Mouse (Mus musculus): ENCODE results near the gene Duox1.
A peak's percentile ranks its signal among the peaks of the same experiment; 100 is the strongest.
"Not testable (repeated sequence)": the region's sequence is repeated elsewhere in the genome, so short reads cannot be mapped to it uniquely, and the experiment has no call there.

Duox1 gene

DNA sequence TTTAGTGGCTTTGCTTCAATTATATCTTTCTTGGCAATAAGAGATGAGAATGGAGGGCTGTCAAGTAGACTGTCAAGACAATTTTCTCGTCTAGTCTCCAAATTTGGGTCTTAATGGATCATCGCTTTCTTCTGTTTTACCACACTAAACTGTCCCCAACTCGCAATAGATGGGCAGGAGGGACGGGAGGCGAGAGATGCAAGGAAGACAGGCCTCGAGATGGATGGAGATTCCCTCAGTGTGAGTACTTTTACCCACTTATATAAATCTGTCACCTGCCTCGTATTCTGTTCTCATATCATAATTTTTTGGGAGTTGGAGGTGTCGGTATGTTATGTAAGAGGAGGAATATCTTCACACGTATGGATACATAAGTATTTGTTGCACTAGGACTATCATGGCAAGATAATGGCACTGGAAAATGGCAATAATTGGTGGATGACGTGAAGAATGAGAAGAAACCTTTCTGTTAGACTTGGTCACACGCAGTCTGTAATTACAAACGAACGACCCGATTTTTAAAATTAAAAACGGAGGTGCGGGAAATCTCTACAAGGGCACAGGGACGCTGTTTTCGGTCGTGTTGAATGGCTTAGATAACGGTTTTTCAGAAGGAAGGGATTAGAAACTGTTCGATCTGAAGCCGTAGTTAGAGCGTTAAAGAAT is 59.3 kb downstream of the Duox1 start:
- DNase-seq (ENCODE audit: low spot score in 2 of 2), result no peak

DNA sequence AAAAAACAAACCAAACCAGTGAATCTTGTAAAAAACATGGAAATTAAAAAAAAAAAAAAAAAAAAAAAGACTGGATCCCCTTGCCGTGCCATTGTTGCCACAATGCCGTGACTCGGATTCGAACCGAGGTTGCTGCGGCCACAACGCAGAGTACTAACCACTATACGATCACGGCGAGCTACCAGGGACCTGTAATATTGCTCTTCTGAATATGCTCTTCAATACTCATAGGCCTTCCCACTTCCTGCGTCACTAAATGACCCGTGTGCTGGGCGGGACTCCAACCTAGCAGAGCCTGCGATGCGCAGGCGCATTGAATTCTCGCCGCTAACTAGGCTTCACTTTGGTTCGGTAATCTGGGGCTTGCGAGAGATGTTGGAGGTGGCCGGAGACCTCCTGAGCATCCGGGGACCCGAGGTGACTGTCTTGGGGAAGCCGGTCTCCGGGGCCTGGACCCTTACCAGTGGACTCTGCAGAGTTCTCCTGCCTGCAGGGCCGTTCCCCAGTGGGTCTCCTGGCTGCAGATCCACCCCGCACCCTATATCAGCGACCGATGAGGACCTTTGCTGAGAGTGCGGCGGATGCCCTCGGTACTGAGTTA is 60.0 kb downstream of the Duox1 start:
- peak; percentile 96 to 99 for DNase-seq (ENCODE audit: low spot score in 2 of 2)

DNA sequence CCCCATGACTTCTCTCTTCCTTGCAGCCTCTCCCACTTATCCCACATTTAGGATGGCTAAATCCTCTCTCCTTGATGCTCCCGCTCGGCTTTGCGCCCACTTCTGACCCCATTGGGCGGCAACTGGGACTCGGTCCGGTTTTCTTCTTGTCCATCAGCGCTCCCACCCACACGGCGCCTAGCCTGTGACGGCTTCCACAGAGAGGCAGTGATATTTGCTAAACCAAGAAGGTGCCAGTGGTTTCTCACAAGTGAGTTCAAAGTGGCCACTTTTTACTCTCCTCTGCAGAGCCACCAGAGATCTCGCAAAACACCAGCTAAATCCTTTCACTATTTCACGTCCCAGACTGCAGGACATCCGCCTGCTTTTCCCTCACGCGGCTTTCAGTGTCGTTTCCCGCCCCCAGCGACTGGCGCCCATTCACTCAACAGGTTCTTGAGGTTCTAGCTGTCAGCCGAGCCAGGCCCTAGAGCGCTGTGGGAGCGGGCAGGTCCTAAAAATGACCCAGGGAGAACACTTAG is 60.6 kb downstream of the Duox1 start:
- peak in 1 of 2 experiments; percentile 66 for DNase-seq (ENCODE audit: low spot score in 2 of 2)

DNA sequence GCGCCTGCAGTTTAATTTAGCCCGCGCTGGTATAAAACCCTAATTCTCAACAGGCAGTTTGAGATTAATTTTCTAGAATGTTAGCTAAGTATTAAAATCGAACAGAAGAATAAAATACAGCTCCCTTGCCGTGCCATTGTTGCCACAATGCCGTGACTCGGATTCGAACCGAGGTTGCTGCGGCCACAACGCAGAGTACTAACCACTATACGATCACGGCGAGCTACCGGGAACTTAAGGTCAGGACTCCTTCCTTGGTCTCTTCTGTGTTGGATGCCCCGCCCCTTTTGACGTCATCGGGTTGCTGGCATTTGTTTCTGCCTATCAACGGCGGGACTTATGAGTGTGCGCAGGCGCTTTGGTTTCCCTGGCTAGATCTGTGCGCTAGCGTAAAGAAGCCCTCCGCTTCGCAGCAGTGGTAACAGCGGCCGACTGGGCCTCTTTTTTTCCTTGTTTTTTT is 61.8 kb downstream of the Duox1 start:
- DNase-seq (ENCODE audit: low spot score in 2 of 2), result peak; percentile 95 to 99

DNA sequence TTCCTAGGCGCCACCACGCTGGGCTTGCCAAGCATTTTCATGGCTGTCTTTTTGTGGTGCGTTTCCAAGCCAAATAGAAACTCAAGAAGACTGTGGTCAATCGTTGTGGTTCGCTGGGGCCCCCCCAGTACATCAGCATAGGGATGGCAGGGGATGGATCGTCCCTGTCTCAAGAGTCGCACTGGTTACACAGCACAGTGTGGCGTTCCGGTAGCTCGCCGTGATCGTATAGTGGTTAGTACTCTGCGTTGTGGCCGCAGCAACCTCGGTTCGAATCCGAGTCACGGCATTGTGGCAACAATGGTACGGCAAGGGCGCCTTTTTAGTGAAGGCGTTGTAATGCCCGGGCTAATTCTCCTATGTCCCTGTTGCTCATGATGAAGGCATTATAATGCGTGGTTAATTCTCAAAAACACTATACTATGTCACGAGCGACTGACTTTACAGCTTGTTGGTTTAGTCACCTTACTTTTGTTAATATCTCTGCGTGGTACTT is 62.3 kb downstream of the Duox1 start:
- DNase-seq (ENCODE audit: low spot score in 2 of 2), result peak; percentile 47 to 85

DNA sequence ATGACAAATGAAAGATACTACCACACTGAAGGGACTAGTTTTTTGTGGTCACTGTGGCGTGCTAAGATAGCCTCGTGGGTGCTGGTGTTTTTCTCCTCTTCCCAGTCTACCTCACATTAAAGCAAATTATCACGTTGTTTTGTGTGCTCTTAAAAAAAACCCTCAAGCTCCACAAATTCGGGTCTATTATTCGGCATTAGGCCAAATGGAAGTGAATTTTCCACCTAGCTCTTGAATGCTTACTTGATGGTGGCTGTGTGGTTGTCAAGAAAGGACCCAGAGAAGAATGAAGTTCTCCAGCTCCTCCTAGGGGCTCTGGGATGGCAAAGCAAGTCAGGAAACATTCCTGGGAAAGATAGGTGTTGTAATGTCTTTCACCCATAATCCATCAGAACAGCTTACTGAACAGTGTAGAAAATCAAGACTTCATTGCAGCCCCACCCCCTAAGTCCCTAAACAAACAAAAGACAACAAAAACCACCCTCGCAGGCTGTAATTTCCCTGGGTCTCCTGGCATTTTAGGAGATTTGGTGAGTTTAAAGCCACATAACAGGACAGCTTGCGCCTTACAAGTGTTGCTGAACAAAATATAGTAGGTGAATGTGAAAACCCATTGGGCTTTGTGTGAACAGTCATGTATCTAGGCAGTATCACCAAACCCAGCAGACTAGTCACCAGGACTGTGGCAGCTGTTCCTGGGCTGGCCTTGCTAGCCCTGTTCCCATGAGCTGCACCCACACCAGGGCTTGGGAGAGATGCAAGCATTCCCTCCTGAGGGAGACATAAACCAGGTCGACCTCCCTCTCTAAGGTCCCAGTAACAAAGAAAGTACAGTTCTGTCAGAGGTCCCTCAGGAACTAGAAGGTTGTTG is 63.2 kb downstream of the Duox1 start:
- peak in 1 of 2 experiments; percentile 62 for DNase-seq (ENCODE audit: low spot score in 2 of 2)

DNA sequence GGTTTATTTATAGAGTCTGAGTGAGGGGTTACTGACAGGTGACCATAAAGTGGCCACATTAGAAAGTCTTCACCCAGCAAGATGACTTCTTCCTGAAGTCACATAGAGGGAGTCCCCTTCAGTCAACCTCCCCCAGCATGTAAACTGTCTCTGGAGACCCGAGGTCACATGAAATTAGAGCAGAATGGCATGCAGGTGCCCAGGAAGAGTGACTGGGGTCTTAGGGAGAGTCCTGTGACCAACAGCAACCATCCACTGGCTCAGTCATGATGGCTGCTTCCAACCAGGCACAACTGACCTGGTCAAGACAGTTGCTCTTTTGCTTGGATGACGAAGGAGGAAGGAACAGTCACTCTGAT is 63.8 kb downstream of the Duox1 start:
- DNase-seq (ENCODE audit: low spot score in 2 of 2), result no peak

DNA sequence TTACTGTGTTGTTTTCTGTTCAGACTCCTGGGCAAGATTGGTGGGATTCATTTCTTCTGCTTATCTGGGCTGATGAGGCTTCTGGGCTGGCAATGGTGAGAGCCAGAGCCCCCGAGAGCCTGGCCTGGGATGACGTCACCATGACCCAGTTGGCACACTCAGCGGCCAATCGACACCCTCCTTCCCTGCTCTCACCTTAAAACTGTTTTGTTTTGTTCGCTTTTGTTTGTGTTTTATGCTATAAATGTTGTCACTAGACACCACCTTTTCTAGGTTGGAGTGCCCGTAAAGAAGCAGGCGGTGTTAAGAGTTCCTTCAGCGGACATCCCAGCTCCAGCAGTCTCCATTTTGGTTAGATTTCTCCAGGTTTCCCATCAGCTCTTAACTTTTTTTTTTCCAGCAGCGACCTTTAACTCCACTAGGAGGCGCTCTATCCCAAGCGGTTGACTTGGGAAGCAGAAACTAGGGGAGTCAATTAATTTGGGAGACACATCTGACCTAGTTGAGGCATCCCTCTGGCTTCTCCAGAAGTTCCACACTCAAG is 65.4 kb downstream of the Duox1 start:
- peak in 1 of 2 experiments; percentile 75 for DNase-seq (ENCODE audit: low spot score in 2 of 2)

DNA sequence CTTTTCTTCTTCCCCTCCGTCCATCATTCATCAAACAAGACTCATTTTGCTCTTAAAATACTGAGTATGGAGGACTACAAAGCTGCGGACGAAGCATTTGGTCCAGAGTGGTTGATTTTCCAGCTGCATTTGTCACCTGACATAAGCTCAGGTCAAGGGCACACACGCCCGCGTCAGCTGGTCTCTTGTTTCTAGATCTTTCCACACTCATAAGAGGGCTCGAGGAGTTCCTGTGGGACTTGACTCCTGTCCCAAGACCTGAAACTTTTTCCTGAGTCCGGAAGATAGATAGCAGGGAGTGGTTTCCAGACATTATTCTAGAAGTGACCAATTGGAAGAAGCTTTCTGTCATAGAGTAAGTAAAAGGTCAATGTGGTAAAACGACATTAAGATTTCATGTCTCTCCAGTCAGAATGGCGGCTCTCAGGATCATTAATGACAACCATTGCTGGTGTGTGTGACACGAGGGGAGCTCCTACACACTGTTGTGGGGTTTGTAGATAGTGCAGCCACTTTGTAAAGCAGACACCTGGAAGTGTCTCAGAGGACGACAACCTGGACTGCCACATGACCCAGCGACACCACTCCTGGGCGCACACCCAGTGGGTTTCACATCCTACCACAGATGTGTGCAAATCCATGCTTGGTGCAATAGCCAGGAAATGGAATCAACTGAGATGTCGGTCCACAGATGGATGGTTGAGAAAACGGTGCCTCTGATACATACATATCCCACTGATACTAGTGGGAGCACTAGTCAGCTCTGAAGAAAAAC is 66.0 kb downstream of the Duox1 start:
- DNase-seq (ENCODE audit: low spot score in 2 of 2), result no peak

DNA sequence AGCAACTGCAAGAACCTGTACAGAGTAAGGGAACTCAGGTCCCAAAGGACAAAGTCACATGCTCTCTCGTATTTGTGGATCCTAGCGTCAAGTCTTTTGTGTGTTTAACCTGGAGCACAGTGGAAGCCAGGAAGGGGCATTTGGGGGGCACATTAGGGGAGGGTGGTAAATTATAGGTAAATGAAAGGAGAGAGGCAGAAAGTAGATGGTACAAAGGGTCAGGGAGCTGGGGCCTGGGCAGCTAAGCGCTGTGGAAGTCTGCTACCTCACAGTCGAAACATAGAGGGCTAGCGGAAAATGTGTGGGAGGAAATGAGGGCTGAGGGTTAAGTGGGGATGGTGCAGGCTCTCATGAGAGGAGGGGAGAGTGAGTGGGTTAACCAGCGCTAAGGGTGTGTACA is 66.6 kb downstream of the Duox1 start:
- no peak for DNase-seq (ENCODE audit: low spot score in 2 of 2)

DNA sequence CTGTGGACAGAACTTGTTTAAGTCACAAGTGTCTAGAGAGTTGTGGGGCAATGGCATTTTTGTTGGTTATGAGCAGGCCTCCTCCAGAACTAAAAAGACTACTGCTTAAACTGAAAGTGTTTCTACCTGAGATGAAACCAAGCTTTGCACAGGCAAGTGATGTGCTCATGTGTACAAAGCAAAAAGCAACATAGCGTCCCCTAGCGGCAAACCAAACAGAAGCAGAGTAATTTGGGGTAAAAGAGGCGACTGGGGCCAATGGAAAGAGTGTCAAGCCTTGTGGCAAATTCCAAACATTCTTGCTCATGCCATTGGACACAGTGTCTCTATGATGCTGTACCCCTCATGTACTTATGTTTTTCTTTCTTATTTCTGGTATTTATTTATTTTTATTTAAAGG is 69.6 kb downstream of the Duox1 start:
- DNase-seq (ENCODE audit: low spot score in 2 of 2), result no peak

DNA sequence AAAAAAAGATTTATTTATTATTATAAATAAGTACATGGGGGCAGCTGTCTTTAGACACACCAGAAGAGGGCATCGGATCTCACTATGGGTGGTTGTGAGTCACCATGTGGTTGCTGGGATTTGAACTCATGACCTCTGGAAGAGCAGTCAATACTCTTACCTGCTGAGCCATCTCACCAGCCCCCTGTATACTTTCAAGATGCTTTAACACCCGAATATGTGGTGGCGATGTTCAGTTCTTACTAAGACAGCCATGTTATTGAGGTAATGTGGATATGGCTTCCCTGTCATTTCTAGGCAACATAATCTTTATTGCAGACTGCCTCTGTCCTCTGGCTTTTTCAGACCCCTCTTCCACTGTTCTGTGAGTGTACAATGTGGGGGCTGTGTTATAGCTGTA is 71.7 kb downstream of the Duox1 start:
- DNase-seq (ENCODE audit: low spot score in 2 of 2), result not testable (repeated sequence)

DNA sequence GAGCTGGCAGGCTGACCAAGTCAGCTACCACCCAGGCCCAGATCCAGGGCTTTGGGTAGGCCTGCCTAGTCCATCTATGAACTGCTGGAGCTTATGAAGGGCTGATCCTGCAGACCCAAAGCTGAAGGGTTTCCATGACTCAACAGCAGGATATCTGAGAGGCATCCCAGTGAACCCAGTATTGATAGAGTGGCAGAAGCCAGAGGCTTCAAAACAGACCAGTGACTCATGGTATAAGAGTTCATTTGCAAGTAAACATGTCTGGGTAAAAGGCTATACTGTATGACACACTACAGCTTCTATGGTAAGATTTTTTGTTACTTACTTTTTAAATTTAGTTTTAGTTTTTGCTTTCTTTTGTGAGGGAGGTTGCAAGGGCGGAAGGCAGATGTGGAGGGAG is 80.7 kb downstream of the Duox1 start:
- DNase-seq (ENCODE audit: low spot score in 2 of 2), result no peak

Measured in left cerebral cortex, adult 9 months (tissue).